Mouse (Mus musculus) olfactory bulb, adult 2 months (tissue): ENCODE results near the gene Pptc7.

Experiments
- CTCF ChIP-seq: fragments of 200-500 bp; IDR thresholded peaks from 2 replicates; pipeline ENCODE4 v1.5.1; 2012; ENCODE audit warnings: low read depth, mild to moderate bottlenecking, low read length, moderate library complexity; ENCODE audit not compliant: insufficient read depth
- POLR2A ChIP-seq: fragments of 200-500 bp; IDR thresholded peaks from 2 replicates; pipeline ENCODE4 v1.6.1; 2012; ENCODE audit warnings: mild to moderate bottlenecking, low read depth, low read length, moderate library complexity; ENCODE audit not compliant: insufficient read depth

- no peak for TF ChIP-seq CTCF
- TF ChIP-seq POLR2A, result no peak
Observed at GRCm38 (mm10) chr5:122258027-122258741, 26.0 kb upstream of the Pptc7 start.
